Mouse (Mus musculus) layer of hippocampus, adult 9-10 months (tissue): Measurements from ENCODE around the gene Rps9.
"Not testable (repeated sequence)": the region's sequence is repeated elsewhere in the genome, so short reads cannot be mapped to it uniquely, and the experiment has no call there.

Source experiments
- DNase-seq: peaks from one replicate; pipeline ENCODE4 v3.0.0; 2022; ENCODE audit warnings: low spot score

The Rps9 gene

DNA sequence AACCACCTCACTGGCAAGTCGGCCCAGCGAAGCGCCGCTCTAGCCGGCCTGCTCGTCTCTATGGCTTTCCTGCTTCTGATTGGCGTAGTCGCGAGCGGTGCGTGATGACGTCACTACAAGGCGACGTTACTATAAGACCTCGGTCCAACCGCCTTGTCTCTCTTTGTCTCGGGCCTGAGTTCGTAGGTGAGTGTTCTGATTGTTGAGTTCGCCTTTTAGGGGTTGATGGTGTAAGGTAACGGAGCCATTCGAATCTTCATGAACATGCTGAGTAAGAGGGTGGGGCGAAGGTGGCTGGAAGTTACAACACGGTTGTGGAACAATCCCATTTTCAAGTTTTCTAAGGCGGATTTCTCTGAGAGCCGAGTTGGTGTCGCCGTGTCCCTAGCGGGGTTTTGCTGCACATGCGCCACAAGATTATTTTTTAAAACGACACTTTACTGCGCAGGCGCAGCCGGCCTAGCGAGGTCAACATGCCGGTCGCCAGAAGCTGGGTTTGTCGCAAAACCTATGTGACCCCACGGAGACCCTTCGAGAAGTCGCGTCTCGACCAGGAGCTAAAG lies at the start of gene Rps9:
Rps9 (plus strand) TSS at position 115 of the 563 bp plus-strand sequence.
- DNase-seq: peak; percentile 98

DNA sequence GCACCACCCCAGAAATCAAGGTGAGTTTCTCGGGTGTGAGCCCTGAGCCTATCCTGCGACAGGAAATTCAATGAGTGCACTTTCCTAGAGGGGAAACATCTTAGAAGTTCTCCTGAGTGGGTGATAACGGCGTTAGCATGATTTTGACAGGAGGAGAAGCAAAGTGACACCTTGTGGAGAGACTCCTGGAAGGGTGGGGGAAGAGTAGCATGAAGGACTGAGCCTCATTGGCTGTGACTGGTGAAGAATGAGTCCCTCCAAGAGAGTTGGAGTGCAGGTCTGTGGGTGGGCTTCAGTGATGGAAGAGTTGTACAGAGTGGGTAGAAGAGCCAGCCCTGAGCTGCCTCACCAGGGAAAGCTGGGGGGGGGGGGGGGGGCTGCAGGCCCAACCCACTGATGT lies 46.8 kb upstream of the Rps9 start:
- DNase-seq: no peak

DNA sequence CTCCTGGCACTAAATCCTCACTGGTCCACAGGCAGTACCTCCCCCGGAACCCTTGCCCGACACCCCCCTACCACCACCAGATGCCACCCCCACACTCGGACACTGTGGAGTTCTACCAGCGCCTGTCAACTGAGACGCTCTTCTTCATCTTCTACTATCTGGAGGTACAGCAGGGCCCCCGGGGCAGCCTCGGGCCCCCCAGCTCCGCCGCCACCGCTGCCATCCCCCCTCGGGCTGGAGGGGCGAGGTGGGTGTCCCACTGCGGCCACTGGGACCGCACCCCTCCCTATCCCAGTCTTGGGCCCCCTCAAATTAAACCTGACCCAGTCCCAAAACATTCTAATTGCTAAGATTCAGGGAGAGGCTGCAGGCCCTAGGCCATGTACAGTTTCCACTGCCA lies 45.2 kb upstream of the Rps9 start:
- DNase-seq: no peak

DNA sequence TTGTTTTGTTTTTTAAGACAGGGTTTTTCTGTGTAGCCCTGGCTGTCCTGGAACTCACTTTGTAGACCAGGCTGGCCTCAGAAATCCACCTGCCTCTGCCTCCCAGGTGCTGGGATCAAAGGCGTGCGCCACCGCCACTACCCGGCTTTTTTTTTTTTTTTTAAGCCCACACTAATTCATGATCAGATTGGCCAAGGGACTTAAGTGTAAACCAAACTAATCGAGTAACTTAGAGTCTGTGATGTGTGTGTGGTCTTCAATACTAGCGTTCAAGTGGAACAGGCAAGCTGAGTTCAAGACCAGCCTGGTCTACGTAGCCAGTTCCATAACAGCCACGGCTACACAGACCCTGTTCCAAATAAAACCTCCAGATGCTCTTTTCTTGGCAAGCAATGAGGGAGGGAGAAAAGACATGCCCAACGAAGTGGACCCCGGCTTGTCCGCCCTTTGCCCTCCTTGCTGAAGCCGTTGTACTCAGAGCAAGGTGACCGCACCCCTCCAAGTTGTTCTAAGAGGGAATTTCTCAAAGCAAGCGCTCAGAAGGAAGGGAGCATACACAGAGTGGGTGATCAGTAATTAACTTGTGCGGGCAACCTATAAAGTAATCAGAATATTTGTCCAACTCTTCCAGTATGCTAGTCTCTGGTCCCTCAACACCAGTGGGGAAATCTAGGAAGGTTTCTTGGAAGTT lies 39.1 kb upstream of the Rps9 start:
- DNase-seq: no peak

DNA sequence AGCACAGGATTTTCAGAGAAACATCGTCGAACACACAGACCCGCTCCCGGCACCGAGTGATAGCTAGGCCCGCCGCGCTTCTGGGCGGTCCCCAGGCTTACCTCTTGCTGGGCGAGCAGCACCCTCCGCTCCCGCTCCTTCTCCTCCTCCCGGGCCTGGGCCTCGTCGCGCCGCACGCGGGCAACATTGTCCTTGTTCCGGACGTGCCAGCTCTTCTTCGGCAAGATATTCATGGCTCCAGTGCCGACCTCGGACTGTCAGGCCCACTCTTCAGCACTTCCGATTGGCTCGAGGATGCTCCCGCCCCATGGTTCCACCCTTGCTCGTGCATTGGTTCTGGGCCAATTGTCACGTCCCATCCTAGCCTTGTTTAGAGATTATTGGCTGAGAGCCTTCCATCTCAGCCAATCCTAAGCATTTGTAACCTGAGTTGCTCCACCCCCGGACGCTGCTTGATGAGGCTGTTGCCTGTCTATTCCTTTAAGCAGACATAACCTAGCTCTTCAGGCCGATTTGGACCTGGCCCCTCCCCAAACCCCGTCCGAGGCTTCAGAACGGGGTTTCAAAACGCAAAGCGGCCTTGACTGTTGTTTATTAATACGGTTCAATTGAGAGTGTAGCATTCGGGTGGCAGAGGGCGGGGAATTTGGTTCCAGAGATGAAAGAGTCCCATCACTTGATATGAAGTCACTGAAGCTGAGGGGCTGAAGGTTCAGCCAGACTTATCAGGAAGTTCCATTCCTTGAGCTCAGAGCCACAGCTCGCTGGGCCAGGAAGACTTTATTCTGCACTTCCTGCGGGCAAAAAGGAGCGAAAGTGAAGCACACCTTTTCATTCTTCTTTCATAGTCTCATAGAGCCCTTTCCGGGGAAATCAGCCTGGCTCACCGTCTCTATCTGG lies 38.3 kb upstream of the Rps9 start, which contains the start of gene Leng1:
Leng1 (minus strand) TSS at position 626 of the 900 bp plus-strand sequence.
- DNase-seq: peak; percentile 96

DNA sequence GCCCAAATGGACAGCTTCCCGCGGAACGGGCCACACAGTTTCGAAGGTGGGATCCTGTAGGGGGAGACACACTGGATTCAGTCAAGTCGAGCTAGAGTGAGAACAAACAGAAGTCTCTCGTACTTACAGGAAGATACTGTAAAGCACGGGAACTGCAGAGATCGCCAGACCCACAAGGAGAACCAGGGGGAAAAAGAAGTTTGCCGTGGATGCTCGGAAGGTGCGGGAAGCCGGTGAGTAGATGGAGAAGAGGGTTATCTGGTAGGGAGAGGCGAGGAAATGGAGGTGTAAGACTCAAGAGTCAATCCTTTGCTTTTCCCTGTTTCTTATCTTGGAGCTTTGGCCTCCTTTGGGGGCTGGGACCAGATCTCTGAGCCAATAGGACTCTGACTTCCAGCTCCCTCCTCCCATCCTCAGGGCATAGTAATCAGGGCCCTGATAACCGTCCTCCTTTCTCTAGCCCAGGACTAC lies 36.8 kb upstream of the Rps9 start:
- DNase-seq: no peak

DNA sequence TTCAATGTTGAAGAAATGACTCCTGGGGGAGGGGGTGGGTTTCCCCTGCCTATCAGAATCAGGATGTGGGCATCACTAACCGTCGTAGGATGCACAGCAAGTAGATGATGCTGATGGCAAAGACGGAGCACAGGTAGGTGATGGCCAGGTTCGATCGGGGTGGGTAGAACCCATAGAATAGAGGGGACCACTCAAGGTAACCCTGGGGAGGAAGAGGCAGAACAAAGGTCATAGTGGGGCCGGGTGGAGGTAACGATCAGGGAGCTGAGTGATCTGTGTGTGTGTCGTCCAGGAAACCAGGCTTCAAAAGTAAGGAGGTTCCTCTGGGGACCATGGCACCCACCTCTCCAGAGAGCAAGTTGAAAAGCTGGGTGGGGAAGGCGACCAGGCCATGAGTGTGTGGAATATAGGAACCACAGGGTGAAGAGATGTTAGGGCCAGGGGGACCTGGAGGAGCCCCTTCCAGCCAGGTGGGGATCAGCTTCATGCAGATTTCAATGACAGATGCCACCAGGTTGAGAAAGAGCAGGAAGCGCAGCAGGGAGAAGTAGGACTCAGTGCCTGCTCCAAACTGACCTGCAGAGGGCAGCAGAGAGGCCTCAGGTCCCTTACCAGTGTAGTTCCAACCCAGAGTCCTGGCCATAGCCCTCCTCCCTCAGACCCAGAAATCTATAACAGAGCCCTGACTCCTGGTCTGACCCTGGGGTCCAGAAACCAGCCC lies 29.1 kb upstream of the Rps9 start:
- peak; percentile 68 for DNase-seq

DNA sequence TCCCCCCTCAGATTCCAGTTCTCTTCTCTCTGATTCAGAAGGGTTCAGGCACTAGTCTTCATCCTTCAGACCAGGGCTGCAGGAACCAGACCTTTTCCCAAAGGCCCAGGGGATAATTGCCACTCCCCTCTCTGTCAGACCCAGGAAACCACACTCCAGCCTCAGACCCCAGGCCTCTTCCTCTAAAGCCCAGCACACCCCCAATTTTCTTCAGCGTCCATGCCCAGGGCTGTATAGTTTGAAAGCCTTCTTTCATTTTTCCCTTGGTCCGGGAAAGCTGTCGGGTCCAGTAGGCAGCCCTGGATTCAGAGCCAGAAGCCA lies 28.6 kb upstream of the Rps9 start:
- DNase-seq: no peak

DNA sequence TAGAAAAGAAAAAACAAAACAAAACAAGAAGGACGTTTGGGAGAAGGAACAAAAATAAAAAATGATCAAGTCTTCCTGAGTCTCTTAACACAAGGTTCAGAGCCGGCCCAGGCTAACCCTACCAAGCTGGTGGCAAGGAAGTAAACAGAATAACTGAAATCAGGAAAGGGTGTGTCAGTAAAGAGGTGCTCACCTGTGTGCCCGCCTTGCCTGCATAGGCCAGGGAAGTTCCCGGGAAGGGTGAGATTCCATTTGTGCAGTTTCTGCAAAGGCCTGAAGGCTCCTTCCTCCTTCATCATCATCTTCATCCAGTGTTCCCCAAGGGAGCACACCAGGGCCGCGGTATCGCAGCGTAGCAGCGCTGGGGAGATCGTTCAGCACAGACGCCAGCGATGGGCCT lies 27.4 kb upstream of the Rps9 start:
- no peak for DNase-seq

DNA sequence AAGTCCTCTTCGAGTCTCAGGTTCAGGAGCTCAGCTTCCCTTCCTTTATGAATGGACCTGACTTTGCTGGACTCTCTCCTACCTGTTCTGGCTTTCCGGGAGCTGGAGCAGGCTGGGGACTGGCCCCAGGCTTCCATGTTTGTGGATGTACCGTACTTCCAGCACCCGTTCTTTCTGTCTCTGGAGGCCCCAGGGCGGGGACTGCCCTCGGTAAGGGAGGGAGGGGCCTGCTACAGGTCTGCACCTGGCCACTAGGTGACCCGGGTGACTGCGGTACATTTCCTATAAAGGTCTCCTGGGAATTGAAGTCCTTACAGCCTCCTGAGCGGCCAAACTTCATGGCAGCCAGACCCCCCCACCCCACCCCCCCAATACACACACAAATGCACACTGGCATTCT lies 26.5 kb upstream of the Rps9 start, which contains the start of gene Tmc4:
Tmc4 (minus strand) TSS at position 212 of the 400 bp plus-strand sequence.
- DNase-seq: no peak

DNA sequence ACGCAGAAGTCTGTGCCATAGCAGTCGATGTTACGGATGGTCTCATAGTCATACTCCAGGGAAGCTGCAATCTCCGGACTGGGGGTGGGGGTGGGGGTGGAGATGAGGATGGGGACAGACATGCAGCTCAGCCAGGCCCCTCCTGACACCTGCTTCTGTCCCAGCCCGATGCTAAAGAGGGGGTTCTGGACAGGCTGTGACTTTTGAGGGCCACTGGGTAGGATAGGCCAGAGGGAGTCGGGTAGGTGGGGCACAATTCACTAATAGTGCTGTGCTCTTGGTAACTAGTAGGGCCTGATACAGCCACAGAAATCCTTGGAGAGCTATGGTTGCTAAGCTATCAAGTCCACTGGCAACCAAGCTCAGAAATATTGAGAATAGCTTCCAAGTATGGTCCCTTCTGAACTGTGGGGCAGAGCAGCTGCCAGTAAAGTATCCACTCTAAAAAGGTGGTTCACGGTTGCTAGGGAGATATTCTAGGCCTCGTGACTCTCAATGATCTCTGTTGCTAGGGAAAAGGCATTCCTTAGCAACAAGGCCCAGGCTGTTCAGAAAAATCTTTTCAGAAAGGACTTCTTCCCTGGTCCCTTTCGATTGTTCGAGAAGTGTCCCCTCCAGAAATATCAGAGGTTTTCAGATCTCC lies 19.8 kb upstream of the Rps9 start:
- no peak for DNase-seq

DNA sequence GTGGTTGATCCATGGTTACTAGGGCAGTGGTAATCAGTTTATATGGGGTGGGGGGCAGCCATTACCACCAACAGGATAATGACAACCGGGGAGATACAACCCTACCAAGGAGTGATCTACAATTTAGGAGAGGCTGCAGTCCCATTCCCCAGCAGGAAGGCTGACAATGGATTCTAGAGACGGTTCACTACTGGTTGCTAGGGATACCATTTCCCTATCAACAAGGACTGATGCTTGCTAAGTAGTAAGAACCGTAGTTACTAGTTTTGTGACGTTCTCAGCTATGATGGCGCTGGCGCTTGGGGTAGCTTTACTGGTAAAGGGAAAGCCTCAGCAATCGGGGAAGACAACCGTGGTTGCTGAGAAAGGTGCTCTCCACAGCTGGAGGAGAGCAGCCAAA lies 19.1 kb upstream of the Rps9 start:
- DNase-seq: no peak

DNA sequence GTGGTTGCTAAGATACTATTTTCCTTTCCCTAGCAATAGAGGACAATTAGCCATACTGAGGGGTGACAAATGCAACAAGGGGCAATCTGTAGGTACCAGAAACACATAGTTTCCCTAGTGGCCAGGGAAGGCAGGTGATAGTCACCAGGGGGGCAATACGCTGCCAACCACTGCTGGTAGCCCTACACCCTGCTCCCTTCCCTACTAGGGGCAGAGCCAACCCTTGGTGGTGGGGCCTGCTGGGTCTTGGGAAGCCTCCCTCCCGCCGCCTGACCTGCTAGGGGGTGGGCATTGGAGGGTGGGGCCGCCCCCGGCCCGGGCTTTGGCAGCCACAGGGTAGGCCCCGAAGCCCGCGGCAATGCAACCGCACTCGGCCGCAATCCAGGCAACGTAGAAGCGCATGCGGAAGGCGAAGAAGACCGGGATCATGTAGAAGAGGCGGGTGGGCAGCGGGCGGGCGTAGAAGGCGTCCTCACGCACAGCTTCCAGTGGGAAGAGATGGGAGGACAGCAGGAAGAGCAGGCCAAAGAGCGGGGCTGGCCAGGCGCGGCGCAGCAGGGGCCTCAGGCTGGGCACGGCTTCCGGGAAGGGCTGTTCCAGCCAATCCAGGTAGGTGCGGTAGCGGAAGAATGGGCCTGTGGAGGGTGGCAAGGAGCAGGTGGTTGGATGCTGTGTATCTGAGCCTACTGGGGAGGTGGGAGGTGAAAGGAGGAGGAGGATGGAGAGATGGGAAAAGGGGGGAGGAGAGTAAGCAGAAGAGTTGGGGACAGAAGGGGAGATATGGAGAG lies 18.2 kb upstream of the Rps9 start:
- DNase-seq: no peak

DNA sequence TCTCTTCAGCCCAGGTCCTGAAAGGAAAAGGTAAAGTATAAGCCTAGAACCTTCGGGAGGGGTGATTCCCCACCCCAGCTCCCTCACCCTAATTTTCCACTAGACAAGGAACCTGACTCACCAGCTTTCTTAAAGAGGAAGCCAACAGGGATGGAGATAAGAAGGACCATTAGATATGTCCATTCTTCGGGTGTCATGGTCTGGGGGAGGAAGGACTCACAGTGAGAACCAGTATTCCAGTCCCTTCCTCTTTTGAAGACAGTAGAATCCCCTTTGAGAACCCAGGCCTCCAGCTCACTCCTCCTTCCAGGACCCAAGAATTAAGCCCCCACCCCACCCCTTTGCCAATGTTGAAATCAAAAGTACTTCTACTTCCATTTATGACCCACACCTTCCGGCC lies 11.9 kb upstream of the Rps9 start:
- DNase-seq: no peak

DNA sequence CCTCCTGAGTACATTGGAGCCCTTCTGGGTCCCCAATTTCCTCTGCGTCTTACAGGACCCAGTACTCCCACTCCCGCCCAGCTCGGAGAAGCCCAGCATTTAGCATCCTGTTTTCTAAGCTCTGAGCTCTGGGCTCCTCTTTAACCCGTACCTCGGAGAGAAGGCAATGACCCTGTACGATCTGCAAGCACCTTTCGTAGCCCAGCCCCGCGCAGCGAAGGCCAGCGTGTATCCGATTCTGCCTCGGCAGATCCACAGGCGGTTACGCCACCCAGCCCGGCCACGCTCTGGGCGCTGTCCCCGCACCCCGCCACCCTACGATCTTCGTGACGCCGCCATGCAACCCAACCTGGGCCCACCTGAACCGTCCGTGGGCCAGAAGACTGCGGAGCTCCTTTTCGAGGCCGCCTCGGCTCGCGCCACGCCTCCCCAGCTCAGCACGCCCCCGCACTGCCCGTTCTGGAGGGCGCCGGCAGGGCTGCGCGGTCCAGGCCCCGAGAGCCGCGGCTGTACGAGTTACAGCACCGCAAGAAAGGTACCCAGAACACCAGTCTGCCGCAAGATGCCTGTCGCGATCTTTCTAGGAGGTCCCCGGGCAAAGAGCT lies 11.3 kb upstream of the Rps9 start, which contains the start of gene Tsen34:
Tsen34 (plus strand) TSS at position 482 of the 605 bp plus-strand sequence.
- no peak for DNase-seq

DNA sequence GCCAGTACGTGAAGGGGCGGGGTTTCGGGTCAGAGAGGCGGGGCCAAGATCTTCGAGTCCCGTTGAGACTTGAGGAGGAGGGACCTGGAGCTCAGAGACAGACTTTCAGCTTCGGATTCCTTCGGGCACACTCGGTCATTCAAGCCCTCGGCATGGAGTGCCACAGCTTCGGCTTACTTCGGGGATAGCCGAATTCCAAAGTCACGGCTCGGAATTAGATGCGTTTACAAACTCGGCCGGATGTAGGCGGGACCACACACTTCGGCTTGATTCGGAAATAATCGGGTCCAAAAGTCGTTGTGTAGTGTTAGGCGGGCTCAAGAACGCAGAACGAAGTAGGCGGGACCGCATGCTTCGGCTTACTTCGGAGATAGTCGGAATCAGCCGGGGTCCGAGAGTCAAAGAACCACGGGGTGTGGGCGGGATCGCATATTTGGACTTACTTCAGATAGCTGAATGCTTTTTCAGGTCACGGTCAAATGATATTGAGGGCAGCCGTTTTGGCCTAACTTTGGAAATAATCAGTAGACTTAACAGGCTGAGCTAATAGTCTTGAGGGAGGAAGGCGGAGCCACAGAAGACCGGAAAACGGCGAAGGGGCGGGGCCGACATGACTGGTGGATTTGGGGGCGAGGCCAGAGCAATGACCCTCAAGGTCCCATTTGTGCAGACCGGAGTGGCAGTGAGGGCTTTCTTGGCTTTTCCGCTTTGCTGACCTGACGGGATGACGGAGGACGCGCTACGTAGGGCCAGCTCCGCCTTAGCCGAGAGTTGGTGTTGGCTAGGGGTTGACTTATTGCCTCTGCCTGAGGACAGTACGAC lies 10.6 kb upstream of the Rps9 start, which contains the start of gene Mboat7:
Mboat7 (minus strand) TSS at position 537 of the 822 bp plus-strand sequence.
- peak; percentile 96 for DNase-seq

DNA sequence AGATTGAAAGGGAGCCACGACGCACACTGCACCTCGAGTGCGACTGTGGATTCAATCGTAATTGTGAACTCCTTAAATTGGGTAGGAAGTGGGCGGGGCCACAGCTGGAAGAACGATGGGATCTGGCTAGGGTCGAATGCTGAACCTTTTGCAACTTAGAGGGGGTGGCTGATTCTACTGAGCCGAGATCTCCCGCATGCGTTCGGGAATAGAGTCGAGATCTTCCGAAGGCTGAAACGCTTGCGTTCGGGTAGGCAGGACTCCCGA lies 10.1 kb upstream of the Rps9 start:
- peak; percentile 46 for DNase-seq

DNA sequence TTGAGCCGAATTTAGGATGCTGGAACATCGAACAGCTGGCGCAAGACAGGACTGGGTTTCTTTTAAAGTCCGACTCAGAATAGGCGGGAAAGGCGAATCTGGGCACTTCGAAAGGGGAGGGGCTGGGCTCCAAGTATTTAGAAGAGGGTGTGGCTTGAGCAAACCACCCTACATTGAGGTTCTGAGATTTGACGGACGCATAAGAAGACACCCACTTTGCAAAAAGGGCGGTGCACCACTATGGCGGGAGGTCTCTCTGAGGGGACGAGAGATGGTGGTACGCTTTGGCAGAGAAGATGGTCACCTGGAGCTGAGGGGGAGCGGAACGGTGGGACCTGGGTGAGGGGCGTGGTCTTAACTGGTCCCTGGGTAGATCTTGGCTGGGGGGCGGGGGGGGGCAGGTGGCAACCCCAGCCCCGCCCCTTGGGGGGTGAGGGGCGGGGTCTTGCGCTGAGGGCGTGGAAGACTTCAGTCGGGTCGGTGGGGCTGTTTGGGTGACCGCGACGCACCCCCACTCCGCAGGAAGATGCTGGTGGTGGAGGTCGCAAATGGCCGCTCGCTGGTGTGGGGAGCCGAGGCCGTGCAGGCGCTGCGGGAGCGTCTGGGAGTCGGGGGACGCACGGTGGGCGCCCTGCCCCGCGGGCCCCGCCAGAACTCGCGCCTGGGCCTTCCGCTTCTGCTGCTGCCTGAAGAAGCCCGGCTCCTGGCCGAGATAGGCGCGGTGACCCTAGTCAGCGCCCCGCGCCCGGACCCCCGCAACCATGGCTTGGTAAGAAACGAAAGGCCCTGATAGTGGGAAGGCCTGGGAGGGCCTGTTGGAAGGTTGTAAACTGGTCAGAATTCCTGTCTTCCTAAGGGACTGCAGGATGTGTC lies 9.5 kb upstream of the Rps9 start:
- DNase-seq: no peak

DNA sequence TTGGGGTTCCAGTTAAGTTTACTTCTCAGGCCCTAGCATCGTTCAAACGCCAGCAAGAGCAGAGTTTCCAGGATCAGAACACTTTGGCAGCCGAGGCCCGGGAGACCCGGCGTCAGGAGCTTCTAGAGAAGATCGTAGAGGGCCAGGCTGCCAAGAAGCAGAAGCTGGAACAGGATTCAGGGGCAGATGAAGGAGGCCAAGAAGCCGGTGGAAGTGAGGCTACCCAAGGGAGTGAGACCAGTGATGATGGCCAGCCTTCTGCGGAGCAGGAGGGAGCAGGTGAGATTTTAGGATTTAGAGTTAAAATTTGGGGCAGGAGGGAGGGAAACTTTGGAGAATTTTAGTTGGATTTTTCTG lies 8.9 kb upstream of the Rps9 start:
- DNase-seq: not testable (repeated sequence)
